Mouse (Mus musculus) common myeloid progenitor, adult 5-6 weeks (primary cell): Measurements from ENCODE around the gene Gm10273. TPM values are rescaled to one million over a fixed set of nuclear protein-coding genes. Genes with fewer than 3 reads are reported as not detected.

Experiments
- total RNA-seq: library from RNA; stranded (forward); fragments of 200-1000, 187-1606 nt; gene quantifications from 2 replicates; pipeline ENCODE4 v1.2.3, GENCODE M21; 2017

The Gm10273 gene
- total RNA-seq, 1 experiment from 2014 or later, result 53.0 TPM

Other genes with a start within 250 kb of the Gm10273 start
- 3.1 and 5.0 TPM in 2 replicates for gene Sept10, start 173.8 kb upstream of the Gm10273 start, total RNA-seq
- gene Sowahc, start 173.7 kb upstream of the Gm10273 start, total RNA-seq, result 1.0 and 4.2 TPM in 2 replicates
- gene P4ha1, start 72.3 kb upstream of the Gm10273 start, total RNA-seq, result 26.2 and 28.9 TPM in 2 replicates
- gene Pla2g12b, start 8.0 kb downstream of the Gm10273 start, total RNA-seq, result not detected in 2 replicates
- gene Oit3, start 46.1 kb downstream of the Gm10273 start, total RNA-seq, result 0.32 TPM in 1 of 2 replicates, not detected in the other
- not detected in 2 replicates for gene Gm10322, start 220.4 kb downstream of the Gm10273 start, total RNA-seq
- gene Mcu, start 221.1 kb downstream of the Gm10273 start, total RNA-seq, result 16.5 and 25.4 TPM in 2 replicates